Mouse (Mus musculus): ENCODE results near the gene Crtap. TPM values are rescaled to one million over a fixed set of nuclear protein-coding genes. Genes with fewer than 3 reads are reported as not detected.

Gene Crtap
- total and polyA plus RNA-seq, 2 experiments: 4.8 to 12.7 TPM

- no peak for TF ChIP-seq CTCF (IDR thresholded peaks at IDR 0.05; ENCODE audit: low read depth, low read length)
- no peak for TF ChIP-seq POLR2A (IDR thresholded peaks at IDR 0.05; ENCODE audit: extremely low read depth, insufficient read depth, low read length)
- H3K9ac ChIP-seq (ENCODE audit: low read depth, low read length): no peak overlapping the region
- no peaks in the 10 kb centered on the region for H3K36me3 ChIP-seq (ENCODE audit: control insufficient read depth, insufficient read depth, low read length)
- no peak overlapping the region for H3K27ac ChIP-seq (replicated peaks; ENCODE audit: insufficient read depth, low read depth, low read length)
- 78% methylated on average over 6 of the region's 6 CpGs for WGBS
- H3K27me3 ChIP-seq (ENCODE audit: control insufficient read depth, insufficient read depth, low read length): no peaks in the 10 kb centered on the region
- DNase-seq (ENCODE audit: extremely low read depth, low read depth, low spot score): no peak
- peaks cover 2% of the 10 kb centered on the region; the same call in 1 of the 2 replicates for H3K4me1 ChIP-seq (ENCODE audit: control insufficient read depth, insufficient read depth, low read length)
- no peak overlapping the region for H3K4me3 ChIP-seq (ENCODE audit: insufficient read depth, low read depth, low read length)
- H3K79me2 ChIP-seq (ENCODE audit: control insufficient read depth, insufficient read depth, low read length): no peaks in the 10 kb centered on the region
Observed at GRCm38 (mm10) chr9:114387086-114387485, 3.4 kb downstream of the Crtap start.

GRCm38 (mm10) chr9:114385160-114385559 is 5.3 kb downstream of the Crtap start:
- WGBS: 94% methylated on average over 10 of the region's 10 CpGs
- Histone ChIP-seq H3K27me3 (ENCODE audit: control insufficient read depth, insufficient read depth, low read length) (no peaks in the 10 kb centered on the region), H3K79me2 (ENCODE audit: control insufficient read depth, insufficient read depth, low read length) (no peaks in the 10 kb centered on the region), H3K27ac (replicated peaks; ENCODE audit: insufficient read depth, low read depth, low read length) (no peak overlapping the region), H3K9ac (ENCODE audit: low read depth, low read length) (no peak overlapping the region), H3K4me3 (ENCODE audit: insufficient read depth, low read depth, low read length) (no peak overlapping the region), H3K36me3 (ENCODE audit: control insufficient read depth, insufficient read depth, low read length) (no peaks in the 10 kb centered on the region), H3K4me1 (ENCODE audit: control insufficient read depth, insufficient read depth, low read length) (no peaks in the 10 kb centered on the region)
- DNase-seq (ENCODE audit: extremely low read depth, low read depth, low spot score): no peak
- TF ChIP-seq POLR2A (IDR thresholded peaks at IDR 0.05; ENCODE audit: extremely low read depth, insufficient read depth, low read length) (no peak), CTCF (IDR thresholded peaks at IDR 0.05; ENCODE audit: low read depth, low read length) (no peak)

- no peaks in the 10 kb centered on the region for H3K36me3 ChIP-seq (ENCODE audit: control insufficient read depth, insufficient read depth, low read length)
- H3K9ac ChIP-seq (ENCODE audit: low read depth, low read length): no peak overlapping the region
- H3K27me3 ChIP-seq (ENCODE audit: control insufficient read depth, insufficient read depth, low read length): no peaks in the 10 kb centered on the region
- no peaks in the 10 kb centered on the region for H3K4me1 ChIP-seq (ENCODE audit: control insufficient read depth, insufficient read depth, low read length)
- no peak for DNase-seq (ENCODE audit: extremely low read depth, low read depth, low spot score)
- no peaks in the 10 kb centered on the region for H3K79me2 ChIP-seq (ENCODE audit: control insufficient read depth, insufficient read depth, low read length)
- no peak overlapping the region for H3K4me3 ChIP-seq (ENCODE audit: insufficient read depth, low read depth, low read length)
- no peak overlapping the region for H3K27ac ChIP-seq (replicated peaks; ENCODE audit: insufficient read depth, low read depth, low read length)
- 94% methylated on average over 24 of the region's 24 CpGs for WGBS
- no peak for TF ChIP-seq CTCF (IDR thresholded peaks at IDR 0.05; ENCODE audit: low read depth, low read length)
- no peak for TF ChIP-seq POLR2A (IDR thresholded peaks at IDR 0.05; ENCODE audit: extremely low read depth, insufficient read depth, low read length)
Observed at GRCm38 (mm10) chr9:114384691-114385090, 5.8 kb downstream of the Crtap start.

- no peaks in the 10 kb centered on the region for H3K36me3 ChIP-seq (ENCODE audit: control insufficient read depth, insufficient read depth, low read length)
- 90% methylated on average over 17 of the region's 17 CpGs for WGBS
Observed at GRCm38 (mm10) chr9:114382936-114383710, 7.4 kb downstream of the Crtap start.

GRCm38 (mm10) chr9:114380881-114381733 is 9.4 kb downstream of the Crtap start:
- Histone ChIP-seq H3K27me3 (ENCODE audit: control insufficient read depth, insufficient read depth, low read length) (no peaks in the 10 kb centered on the region), H3K27ac (replicated peaks; ENCODE audit: insufficient read depth, low read depth, low read length) (no peak overlapping the region), H3K9ac (ENCODE audit: low read depth, low read length) (no peak overlapping the region), H3K4me1 (ENCODE audit: control insufficient read depth, insufficient read depth, low read length) (no peaks in the 10 kb centered on the region), H3K4me3 (ENCODE audit: insufficient read depth, low read depth, low read length) (no peak overlapping the region), H3K36me3 (ENCODE audit: control insufficient read depth, insufficient read depth, low read length) (no peaks in the 10 kb centered on the region), H3K79me2 (ENCODE audit: control insufficient read depth, insufficient read depth, low read length) (no peaks in the 10 kb centered on the region)
- DNase-seq (ENCODE audit: extremely low read depth, low read depth, low spot score): peak; percentile 18
- no peak for TF ChIP-seq POLR2A (IDR thresholded peaks at IDR 0.05; ENCODE audit: extremely low read depth, insufficient read depth, low read length)
- TF ChIP-seq CTCF (IDR thresholded peaks at IDR 0.05; ENCODE audit: low read depth, low read length): peak; percentile 54
- WGBS: 69% methylated on average over 17 of the region's 17 CpGs

More at GRCm38 (mm10) chr9:114382936-114383710, 7.4 kb downstream of the Crtap start:
- no peak overlapping the region for H3K4me3 ChIP-seq (ENCODE audit: insufficient read depth, low read depth, low read length)
- H3K9ac ChIP-seq (ENCODE audit: low read depth, low read length): no peak overlapping the region
- DNase-seq (ENCODE audit: extremely low read depth, low read depth, low spot score): no peak
- H3K27ac ChIP-seq (replicated peaks; ENCODE audit: insufficient read depth, low read depth, low read length): no peak overlapping the region
- H3K79me2 ChIP-seq (ENCODE audit: control insufficient read depth, insufficient read depth, low read length): no peaks in the 10 kb centered on the region
- no peaks in the 10 kb centered on the region for H3K4me1 ChIP-seq (ENCODE audit: control insufficient read depth, insufficient read depth, low read length)
- H3K27me3 ChIP-seq (ENCODE audit: control insufficient read depth, insufficient read depth, low read length): no peaks in the 10 kb centered on the region
- TF ChIP-seq POLR2A (IDR thresholded peaks at IDR 0.05; ENCODE audit: extremely low read depth, insufficient read depth, low read length) (no peak), CTCF (IDR thresholded peaks at IDR 0.05; ENCODE audit: low read depth, low read length) (no peak)
